Mouse (Mus musculus) CH12.LX (cell line): ENCODE results near the gene Cd164l2. TPM values are rescaled to one million over a fixed set of nuclear protein-coding genes. Genes with fewer than 3 reads are reported as not detected.
A peak's percentile ranks its signal among the peaks of the same experiment; 100 is the strongest.

ENCODE experiments used
- DNase-seq: peaks from one replicate; pipeline ENCODE4 v3.0.0-alpha.2; 2013; ENCODE audit errors: extremely low read depth
- H3K27ac ChIP-seq: 2 replicates; pipeline ENCODE4 v1.5.1; 2012; ENCODE audit warnings: low read depth, mild to moderate bottlenecking, control low read depth, moderate library complexity; ENCODE audit not compliant: insufficient read depth
- H3K27me3 ChIP-seq: replicated peaks from 2 replicates; pipeline ENCODE3; 2012; ENCODE audit warnings: inconsistent platforms
- H3K36me3 ChIP-seq, 2 experiments: replicated peaks in 1 of 2; 2 replicates each; pipeline versions ENCODE3 to v1.6.1; 2012; ENCODE audit warnings: inconsistent platforms in 1 of 2, low read length in 1 of 2, mild to moderate bottlenecking in 1 of 2, mixed read lengths in 1 of 2, moderate library complexity in 1 of 2; ENCODE audit not compliant: control insufficient read depth in 1 of 2, insufficient read depth in 1 of 2
- H3K4me1 ChIP-seq, 2 experiments: 2 replicates each; pipeline ENCODE4 v1.6.1; 2012; ENCODE audit warnings: inconsistent platforms in 1 of 2, moderate library complexity in 1 of 2; ENCODE audit not compliant: insufficient read depth in 2 of 2, control insufficient read depth in 1 of 2
- H3K4me2 ChIP-seq: 2 replicates; pipeline ENCODE4 v1.6.1; 2012; ENCODE audit warnings: low read depth, mild to moderate bottlenecking, control low read depth; ENCODE audit not compliant: poor library complexity, insufficient read depth, severe bottlenecking
- H3K4me3 ChIP-seq, 3 experiments: fragments of 150-350 bp in 1 of 3; sonication (generic) in 1 of 3; replicated peaks in 1 of 3; 2 replicates each; pipeline versions ENCODE3 to v1.5.1; 2011 to 2012; ENCODE audit warnings: low read depth in 2 of 3, low read length in 2 of 3, mild to moderate bottlenecking in 2 of 3, moderate library complexity in 2 of 3, control low read depth in 1 of 3, improper control_type of control experiment in 1 of 3, inconsistent platforms in 1 of 3, mixed read lengths in 1 of 3; ENCODE audit not compliant: poor library complexity in 1 of 3
- H3K79me2 ChIP-seq: replicated peaks from 2 replicates; pipeline ENCODE4 v1.6.1; 2012; ENCODE audit warnings: mild to moderate bottlenecking, moderate library complexity; ENCODE audit not compliant: control insufficient read depth, poor library complexity, insufficient read depth, severe bottlenecking; ENCODE audit errors: extremely low read depth
- H3K9ac ChIP-seq: 2 replicates; pipeline ENCODE4 v1.6.1; 2012; ENCODE audit warnings: low read depth, mild to moderate bottlenecking, control low read depth, moderate library complexity; ENCODE audit not compliant: insufficient read depth
- H3K9me3 ChIP-seq: replicated peaks from 2 replicates; pipeline ENCODE3; 2012; ENCODE audit warnings: low read length, inconsistent platforms, mixed read lengths
- CHD1 ChIP-seq: IDR thresholded peaks from 2 replicates; pipeline ENCODE4 v1.6.1; 2012; ENCODE audit warnings: low read depth, low read length, improper control_type of control experiment, inconsistent platforms
- CHD2 ChIP-seq: IDR thresholded peaks from 2 replicates; pipeline ENCODE4 v1.6.1; 2011; ENCODE audit warnings: low read length, improper control_type of control experiment
- CTCF ChIP-seq, 2 experiments: IDR thresholded peaks in 1 of 2; conservative IDR thresholded peaks in 1 of 2; 2 replicates each; pipeline ENCODE4 v1.5.1; 2011 to 2012; ENCODE audit warnings: low read depth in 2 of 2, low read length in 2 of 2, improper control_type of control experiment in 1 of 2, inconsistent platforms in 1 of 2, mild to moderate bottlenecking in 1 of 2, moderate library complexity in 1 of 2
- E2F4 ChIP-seq: IDR thresholded peaks from 2 replicates; pipeline ENCODE4 v1.6.1; 2011; ENCODE audit warnings: low read depth, low read length, improper control_type of control experiment; ENCODE audit not compliant: insufficient replicate concordance
- JUN ChIP-seq: IDR thresholded peaks from 2 replicates; pipeline ENCODE4 v1.6.1; 2011; ENCODE audit warnings: low read depth, mild to moderate bottlenecking, low read length, improper control_type of control experiment, moderate library complexity; ENCODE audit not compliant: insufficient read depth
- JUND ChIP-seq: conservative IDR thresholded peaks from 2 replicates; pipeline ENCODE4 v1.6.1; 2011; ENCODE audit warnings: low read depth, low read length, improper control_type of control experiment
- MAX ChIP-seq: IDR thresholded peaks from 2 replicates; pipeline ENCODE4 v1.6.1; 2011; ENCODE audit warnings: low read length, improper control_type of control experiment
- MAZ ChIP-seq: IDR thresholded peaks from 2 replicates; pipeline ENCODE4 v1.6.1; 2012; ENCODE audit warnings: low read depth, mild to moderate bottlenecking, inconsistent platforms, low read length, improper control_type of control experiment, moderate library complexity
- MXI1 ChIP-seq: IDR thresholded peaks from 2 replicates; pipeline ENCODE4 v1.6.1; 2011; ENCODE audit warnings: mild to moderate bottlenecking, low read depth, low read length, improper control_type of control experiment
- NELFE ChIP-seq: IDR thresholded peaks from 2 replicates; pipeline ENCODE4 v1.6.1; 2011; ENCODE audit warnings: low read depth, low read length, improper control_type of control experiment
- RAD21 ChIP-seq: IDR thresholded peaks from 2 replicates; pipeline ENCODE4 v1.6.1; 2011; ENCODE audit warnings: low read depth, mild to moderate bottlenecking, low read length, improper control_type of control experiment, moderate library complexity
- RCOR1 ChIP-seq: conservative IDR thresholded peaks from 2 replicates; pipeline ENCODE4 v1.6.1; 2012; ENCODE audit warnings: low read depth, mild to moderate bottlenecking, inconsistent platforms, low read length, improper control_type of control experiment
- SMC3 ChIP-seq: IDR thresholded peaks from 2 replicates; pipeline ENCODE4 v1.6.1; 2011; ENCODE audit warnings: low read depth, low read length, improper control_type of control experiment
- USF2 ChIP-seq: conservative IDR thresholded peaks from 2 replicates; pipeline ENCODE4 v1.6.1; 2011; ENCODE audit warnings: low read depth, low read length, improper control_type of control experiment
- ZC3H11A ChIP-seq: IDR thresholded peaks from 2 replicates; pipeline ENCODE4 v1.6.1; 2012; ENCODE audit warnings: low read depth, mild to moderate bottlenecking, inconsistent platforms, low read length, improper control_type of control experiment
- ZNF384 ChIP-seq: IDR thresholded peaks from 2 replicates; pipeline ENCODE4 v1.6.1; 2012; ENCODE audit warnings: low read depth, low read length, improper control_type of control experiment, inconsistent platforms
- dilution Hi-C: fragments of 300-500 bp; cut with MboI; formaldehyde crosslinking; loops from 2 replicates; pipeline ENCODE4 v1.14.3; 2020; ENCODE audit warnings: low sequenced_read_pairs; ENCODE audit not compliant: extremely low pct_unique_long_range_greater_than_20kb, extremely low pct_ligation_motif_present
- in situ Hi-C: fragments of 300-500 bp; cut with MboI; formaldehyde crosslinking; loops from 3 replicates; pipeline ENCODE4 v1.14.3; 2019; ENCODE audit warnings: low sequenced_read_pairs, low pct_ligation_motif_present, low pct_unique_long_range_greater_than_20kb, mixed read lengths
- polyA plus RNA-seq: library from polyadenylated mRNA; unstranded; fragments of >175 nt; gene quantifications from 2 replicates; pipeline ENCODE4 v1.2.1, GENCODE M21; 2012; ENCODE audit warnings: low read depth; ENCODE audit not compliant: insufficient read length
- total RNA-seq, 2 experiments: library from RNA; depleted of rRNA; stranded (reverse); fragments of 300-350 nt in 1 of 2; fragments of >200 nt in 1 of 2; gene quantifications; 2 replicates each; pipeline ENCODE4 v1.2.3; 2012 to 2014

Gene Cd164l2
- total and polyA plus RNA-seq, 3 experiments, result not detected

DNA sequence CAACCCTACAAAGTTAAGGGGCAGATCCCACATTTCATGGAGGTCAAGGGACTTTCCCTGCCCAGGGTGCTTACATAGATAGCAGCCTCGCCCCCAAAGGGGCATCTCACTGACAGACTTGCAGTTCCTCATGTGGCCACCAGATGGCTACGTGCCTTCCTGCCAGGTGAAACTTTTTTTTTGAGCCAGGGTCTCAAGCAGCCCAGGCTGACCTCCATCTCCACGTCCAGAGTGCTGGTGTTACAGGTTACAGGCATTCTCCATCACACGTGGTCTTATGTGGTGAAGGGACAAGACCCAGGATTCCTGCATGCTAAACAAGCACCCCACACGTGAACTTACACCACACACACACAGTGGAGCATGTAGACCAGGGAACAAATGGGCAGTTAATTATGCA is 5.7 kb downstream of the Cd164l2 start:
- Histone ChIP-seq H3K9ac (no peak overlapping the region), H3K27ac (no peak overlapping the region), H3K36me3 (no peaks in the 10 kb centered on the region), H3K4me2 (peak overlapping the region; percentile 61), H3K79me2 (no peaks in the 10 kb centered on the region), H3K9me3 (no peaks in the 10 kb centered on the region), H3K4me3 (no peak overlapping the region), H3K4me1 (peaks cover 8 to 19% of the 10 kb centered on the region in 2 experiments), H3K27me3 (peaks cover 55% of the 10 kb centered on the region)
- in situ Hi-C loops (no loop called here), dilution Hi-C loops (no loop called here)
- DNase-seq, result peak; percentile 69
- TF ChIP-seq CTCF (conservative IDR thresholded peaks at IDR 0.05 in 1 of 2, IDR thresholded peaks at IDR 0.05 in 1 of 2; ENCODE audit: low read depth in 2 of 2, low read length in 2 of 2) (peak; percentile 85 to 96), SMC3 (peak; percentile 88), MAZ (no peak), NELFE (no peak), RAD21 (peak; percentile 51), ZNF384 (peak; percentile 92)

GRCm38 (mm10) chr4:133218745-133219144 is 6.8 kb downstream of the Cd164l2 start:
- no peak overlapping the region for H3K9ac ChIP-seq
- H3K9me3 ChIP-seq, result no peaks in the 10 kb centered on the region
- H3K36me3 ChIP-seq, result no peaks in the 10 kb centered on the region
- H3K4me1 ChIP-seq, result peaks cover 4 to 14% of the 10 kb centered on the region in 2 experiments
- H3K27ac ChIP-seq, result no peak overlapping the region
- in situ Hi-C loops (no loop called here), dilution Hi-C loops (no loop called here)
- no peaks in the 10 kb centered on the region for H3K79me2 ChIP-seq
- DNase-seq, result no peak
- no peak overlapping the region for H3K4me2 ChIP-seq
- no peak overlapping the region for H3K4me3 ChIP-seq
- TF ChIP-seq RAD21 (no peak), CHD1 (no peak)
- H3K27me3 ChIP-seq, result peaks cover 56% of the 10 kb centered on the region

DNA sequence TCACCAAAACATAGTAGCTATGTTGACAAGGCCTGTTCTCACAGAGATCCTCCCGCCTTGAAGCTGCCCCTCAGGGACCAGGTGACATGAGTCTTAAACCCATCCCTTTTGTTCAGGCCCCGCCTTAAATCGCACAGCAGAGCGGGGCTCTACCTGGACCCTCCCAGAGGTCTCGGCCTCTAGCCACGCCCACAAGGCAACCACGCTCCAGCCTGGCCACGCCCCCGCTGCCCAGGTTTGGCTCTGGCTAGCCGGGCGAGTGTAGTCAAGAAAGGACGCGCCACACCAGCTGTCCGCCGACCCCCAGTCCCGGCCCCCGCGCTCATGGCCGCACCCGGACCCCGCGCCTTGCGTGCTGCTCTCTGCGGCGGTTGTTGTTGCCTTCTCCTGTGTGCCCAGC is 8.7 kb downstream of the Cd164l2 start:
- Histone ChIP-seq H3K9me3 (no peaks in the 10 kb centered on the region), H3K9ac (no peak overlapping the region), H3K4me2 (no peak overlapping the region), H3K27me3 (peaks cover 56% of the 10 kb centered on the region), H3K4me1 (peaks cover 4 to 14% of the 10 kb centered on the region in 2 experiments), H3K27ac (no peak overlapping the region), H3K36me3 (no peaks in the 10 kb centered on the region)
- dilution Hi-C loops (no loop called here), in situ Hi-C loops (no loop called here)
- no peak for TF ChIP-seq CHD1
- TF ChIP-seq, all 38 proteins: peak for 0
- H3K4me3 ChIP-seq, result no peak overlapping the region
- no peak for DNase-seq
- H3K79me2 ChIP-seq, result no peaks in the 10 kb centered on the region

- dilution Hi-C loops (no loop called here), in situ Hi-C loops (no loop called here)
- Histone ChIP-seq H3K36me3 (no peaks in the 10 kb centered on the region), H3K27me3 (peaks cover 65% of the 10 kb centered on the region), H3K79me2 (no peaks in the 10 kb centered on the region), H3K9me3 (no peaks in the 10 kb centered on the region), H3K4me2 (no peak overlapping the region), H3K9ac (no peak overlapping the region), H3K4me1 (peaks cover 4 to 14% of the 10 kb centered on the region in 2 experiments), H3K27ac (no peak overlapping the region), H3K4me3 (no peak overlapping the region)
- DNase-seq, result no peak
- TF ChIP-seq MXI1, result no peak
- TF ChIP-seq CHD2, result no peak
- TF ChIP-seq JUN, result no peak
- TF ChIP-seq E2F4, result no peak
- TF ChIP-seq MAX, result no peak
- TF ChIP-seq ZC3H11A, result no peak
- no peak for TF ChIP-seq RCOR1
- TF ChIP-seq JUND, result no peak
- no peak for TF ChIP-seq CHD1
- TF ChIP-seq USF2, result no peak
- TF ChIP-seq NELFE, result no peak
- TF ChIP-seq SMC3, result no peak
- TF ChIP-seq, all 38 proteins: peak for 0
These were observed 9.8 kb downstream of the Cd164l2 start for GRCm38 (mm10) chr4:133221701-133222100.
